8 mouse cellular contexts compared by ENCODE assay signal in the genomic region with DNA sequence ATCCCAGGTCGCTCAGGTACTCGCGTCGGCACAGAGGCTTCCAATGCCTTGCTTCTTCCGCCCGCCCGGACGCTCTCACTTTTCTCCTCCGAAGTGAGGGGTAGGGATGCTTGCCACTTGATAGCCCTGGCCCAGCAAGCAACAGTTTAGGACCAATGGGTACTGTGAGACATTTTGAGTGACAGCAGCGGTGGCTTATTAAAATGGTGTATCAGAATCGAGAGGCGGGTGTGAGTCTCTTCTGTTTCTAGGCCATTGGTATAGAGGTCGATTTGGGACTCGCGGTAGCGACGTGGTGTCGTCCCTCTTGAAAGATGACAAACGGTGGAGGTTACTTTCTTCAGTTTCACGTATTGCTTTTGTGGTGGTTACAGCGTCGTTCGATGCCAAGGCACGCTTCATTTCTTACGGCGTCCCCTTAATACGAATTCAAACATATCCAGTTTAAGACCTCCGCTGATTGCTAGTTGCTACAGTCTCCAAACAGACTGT. TPM values are rescaled to one million over a fixed set of nuclear protein-coding genes. Genes with fewer than 3 reads are reported as not detected.
A peak's percentile ranks its signal among the peaks of the same experiment; 100 is the strongest.
DNase-seq lines count a peak whose midpoint lies in the region; ATAC-seq lines count a peak whose summit lies in the region.

No protein-coding gene starts in this region.

- WGBS in hindbrain, embryonic 15.5 days: under 1% methylated on average over 28 of the region's 28 CpGs

- H3K27ac ChIP-seq in hindbrain, embryonic 15.5 days (replicated peaks): peak overlapping the region; percentile 88

- H3K9ac ChIP-seq in hindbrain, embryonic 15.5 days: peak overlapping the region; percentile 70

- H3K4me3 ChIP-seq in hindbrain, embryonic 15.5 days: peak overlapping the region; percentile 86

- H3K27me3 ChIP-seq in hindbrain, embryonic 15.5 days: no peaks in the 10 kb centered on the region

- peaks cover 17% of the 10 kb centered on the region for H3K4me1 ChIP-seq in hindbrain, embryonic 15.5 days (replicated peaks)

- DNase-seq in WW6 (ENCODE audit: low read depth, low spot score): peak; percentile 68
- peak; percentile 82 to 89 for DNase-seq in cerebellum, postnatal 36 days
- peak; percentile 83 to 95 for DNase-seq in frontal cortex, postnatal 36 days (ENCODE audit: low spot score in 2 of 2)
- DNase-seq in left cerebral cortex, adult 11 months (ENCODE audit: low spot score): peak; percentile 90
- DNase-seq in lung, postnatal 4 days: peak; percentile 89 to 91
- peak; percentile 92 to 97 for DNase-seq in right cerebral cortex, adult 2 months (ENCODE audit: low spot score in 2 of 2)
- peak; percentile 88 for DNase-seq in urinary bladder, postnatal 14 days (ENCODE audit: low spot score)

- H3K4me2 ChIP-seq in hindbrain, embryonic 15.5 days: peak overlapping the region; percentile 70

- H3K9me3 ChIP-seq in hindbrain, embryonic 15.5 days: no peaks in the 10 kb centered on the region

- no peaks in the 10 kb centered on the region for H3K36me3 ChIP-seq in hindbrain, embryonic 15.5 days

- ATAC-seq in hindbrain, embryonic 15.5 days (ENCODE audit: low FRiP score, low read depth): peak; percentile 99

RNA-seq across cellular contexts. Expression of gene Fbxo8, which starts 0.5 kb away (rescaled TPM):
- polyA plus RNA-seq in hindbrain, embryonic 15.5 days (2015; fragmentation: Nextera tagmentation; extraction: Ambion mirVana): 37.8 and 42.4 TPM in 2 replicates

RNA-seq across cellular contexts. Expression of gene Cep44, which starts 0.6 kb away (rescaled TPM):
- 23.9 and 24.5 TPM in 2 replicates for polyA plus RNA-seq in hindbrain, embryonic 15.5 days (2015; fragmentation: Nextera tagmentation; extraction: Ambion mirVana)

Comparison
In these comparisons a context has a peak if more than half of its experiments do, and no peak if none do; other contexts are left out.
1. Peak in every context shown above with its lines: DNase-seq, ATAC-seq, H3K4me3 ChIP-seq and H3K27ac ChIP-seq.